Mouse (Mus musculus): ENCODE data around the gene 4932414N04Rik.

GRCm38 (mm10) chr2:68793472-68793871 lies 137.2 kb downstream of the 4932414N04Rik start:
- no peak for TF ChIP-seq CTCF (IDR thresholded peaks at IDR 0.05; ENCODE audit: borderline replicate concordance, control insufficient read depth, extremely low read depth, insufficient read depth, low read length, poor library complexity)
- no peak for TF ChIP-seq POLR2A (IDR thresholded peaks at IDR 0.05; ENCODE audit: control insufficient read depth, extremely low read depth, insufficient read depth, low read length, poor library complexity)
